Mouse (Mus musculus): Measurements from ENCODE around the gene Flot1. TPM values are rescaled to one million over a fixed set of nuclear protein-coding genes. Genes with fewer than 3 reads are reported as not detected.
A peak's percentile ranks its signal among the peaks of the same experiment; 100 is the strongest.

Flot1 gene
- total and polyA plus RNA-seq, 3 experiments = 38.1 to 64.1 TPM; not detected in 1

- Histone ChIP-seq H3K4me1 (ENCODE audit: control insufficient read depth in 1 of 2, insufficient read depth in 2 of 2, low read length in 2 of 2) (peaks cover 2 to 12% of the 10 kb centered on the region in 2 experiments; a peak in 3 of 4 replicates), H3K9ac (ENCODE audit: control insufficient read depth, low read depth, low read length, poor library complexity, severe bottlenecking) (peak within 1 kb of the TSS; percentile 89), H3K9me3 (replicated peaks; ENCODE audit: insufficient read depth, low read length) (no peaks in the 10 kb centered on the region), H3K36me3 (ENCODE audit: control insufficient read depth in 1 of 2, insufficient read depth in 2 of 2, low read length in 2 of 2) (peaks cover 0 to 8% of the 10 kb centered on the region in 2 experiments; a peak in 3 of 4 replicates), H3K4me3 (ENCODE audit: control insufficient read depth in 1 of 2, insufficient read depth in 1 of 2, low read depth in 2 of 2, low read length in 2 of 2) (peak within 1 kb of the TSS; percentile 87 to 92), H3K79me2 (ENCODE audit: control insufficient read depth, insufficient read depth, low read length, poor library complexity) (peaks cover 14% of the 10 kb centered on the region), H3K27ac (ENCODE audit: control insufficient read depth, low read depth, low read length) (peak within 1 kb of the TSS; percentile 54), H3K27me3 (ENCODE audit: control insufficient read depth in 1 of 2, insufficient read depth in 2 of 2, low read length in 2 of 2) (no peaks in the 10 kb centered on the region)
- DNase-seq (ENCODE audit: low read depth, low spot score) = peak; percentile 98
- TF ChIP-seq SIN3A (IDR thresholded peaks at IDR 0.05; ENCODE audit: low read length) (peak; percentile 97), SMC3 (IDR thresholded peaks at IDR 0.05; ENCODE audit: low read depth, low read length) (peak; percentile 72), E2F4 (IDR thresholded peaks at IDR 0.05; ENCODE audit: borderline replicate concordance, low read depth, low read length) (peak; percentile 25; the same call in 1 of the 2 replicates), MEF2A (IDR thresholded peaks at IDR 0.05; ENCODE audit: extremely low read depth, insufficient replicate concordance, low read depth, low read length, poor library complexity, severe bottlenecking) (0 out of 2 replicates have a peak, but pooled peaks have one; percentile 23), ZKSCAN1 (IDR thresholded peaks at IDR 0.05; ENCODE audit: low read depth, low read length) (0 out of 2 replicates have a peak, but pooled peaks have one; percentile 45), MAFK (IDR thresholded peaks at IDR 0.05; ENCODE audit: borderline replicate concordance, low read depth, low read length) (no peak), NRF1 (IDR thresholded peaks at IDR 0.05; ENCODE audit: insufficient read depth, low read depth, low read length, poor library complexity, severe bottlenecking) (peak; percentile 61), RCOR1 (IDR thresholded peaks at IDR 0.05; ENCODE audit: low read depth, low read length) (no peak; the same call in 1 of the 2 replicates), MXI1 (IDR thresholded peaks at IDR 0.05; ENCODE audit: low read depth, low read length) (peak; percentile 91; the same call in 1 of the 2 replicates), RAD21 (IDR thresholded peaks at IDR 0.05; ENCODE audit: low read depth, low read length) (peak; percentile 56), GABPA (IDR thresholded peaks at IDR 0.05; ENCODE audit: low read depth, low read length) (peak; percentile 49; the same call in 1 of the 2 replicates), POLR2AphosphoS2 (IDR thresholded peaks at IDR 0.05; ENCODE audit: low read length) (peak; percentile 37; the same call in 1 of the 2 replicates), KAT2A (conservative IDR thresholded peaks at IDR 0.05; ENCODE audit: low read depth, low read length) (peak; percentile 85), EP300 (IDR thresholded peaks at IDR 0.05; ENCODE audit: low read depth in 1 of 2, low read length in 2 of 2) (no peak; a peak in 1 of 4 replicates), NELFE (IDR thresholded peaks at IDR 0.05; ENCODE audit: low read depth, low read length) (peak; percentile 70), MAX (IDR thresholded peaks at IDR 0.05; ENCODE audit: low read length) (no peak; the same call in 1 of the 2 replicates), ZMIZ1 (IDR thresholded peaks at IDR 0.05; ENCODE audit: low read depth, low read length) (no peak), MYC (IDR thresholded peaks at IDR 0.05; ENCODE audit: low read depth, low read length) (0 out of 2 replicates have a peak, but pooled peaks have one; percentile 36), MAZ (IDR thresholded peaks at IDR 0.05; ENCODE audit: low read depth, low read length) (peak; percentile 20; the same call in 1 of the 2 replicates), TCF12 (IDR thresholded peaks at IDR 0.05; ENCODE audit: low read depth, low read length) (peak; percentile 46; the same call in 1 of the 2 replicates), BHLHE40 (IDR thresholded peaks at IDR 0.05; ENCODE audit: borderline replicate concordance, low read depth, low read length) (no peak), HCFC1 (IDR thresholded peaks at IDR 0.05; ENCODE audit: low read depth, low read length) (peak; percentile 96), CHD2 (IDR thresholded peaks at IDR 0.05; ENCODE audit: low read length) (no peak), TBP (IDR thresholded peaks at IDR 0.05; ENCODE audit: low read depth, low read length) (0 out of 2 replicates have a peak, but pooled peaks have one; percentile 52), POLR2A (IDR thresholded peaks at IDR 0.05; ENCODE audit: control insufficient read depth in 1 of 2, insufficient read depth in 1 of 2, low read depth in 1 of 2, low read length in 2 of 2, poor library complexity in 1 of 2) (peak; percentile 59 to 83), CTCF (IDR thresholded peaks at IDR 0.05 in 2 of 3, conservative IDR thresholded peaks at IDR 0.05 in 1 of 3; ENCODE audit: control insufficient read depth in 1 of 3, insufficient read depth in 1 of 3, low read depth in 2 of 3, low read length in 3 of 3, poor library complexity in 1 of 3, severe bottlenecking in 1 of 3) (peak; percentile 61 to 89 (median 79)), MYB (IDR thresholded peaks at IDR 0.05; ENCODE audit: low read depth, low read length) (no peak), UBTF (IDR thresholded peaks at IDR 0.05; ENCODE audit: borderline replicate concordance, insufficient read depth, low read depth, low read length) (no peak), USF2 (IDR thresholded peaks at IDR 0.05; ENCODE audit: borderline replicate concordance in 1 of 2, insufficient read depth in 1 of 2, low read depth in 1 of 2, low read length in 2 of 2) (no peak), USF1 (IDR thresholded peaks at IDR 0.05; ENCODE audit: low read depth, low read length) (0 out of 2 replicates have a peak, but pooled peaks have one; percentile 20), ELF1 (IDR thresholded peaks at IDR 0.05; ENCODE audit: low read depth, low read length) (peak; percentile 99), ETS1 (IDR thresholded peaks at IDR 0.05; ENCODE audit: low read depth, low read length) (peak; percentile 67), GATA1 (IDR thresholded peaks at IDR 0.05; ENCODE audit: low read depth, low read length) (peak; percentile 42; the same call in 1 of the 2 replicates), ZC3H11A (IDR thresholded peaks at IDR 0.05; ENCODE audit: low read depth, low read length) (peak; percentile 32)
Measured at GRCm38 (mm10) chr17:35879245-35880057, 56.4 kb downstream of the Flot1 start, which contains the start of gene Dhx16. Gene Dhx16, plus strand, starts transcription at chr17:35879819.
